Mouse (Mus musculus) right cerebral cortex, adult 2 months (tissue): ENCODE measurements around the gene Arf1.
A peak's percentile ranks its signal among the peaks of the same experiment; 100 is the strongest.

ENCODE experiments used
- DNase-seq, 2 experiments: peaks; one replicate each; pipeline ENCODE4 v3.0.0; 2021 to 2022; ENCODE audit warnings: low spot score in 2 of 2

The Arf1 gene

GRCm38 (mm10) chr11:59192059-59192386 lies 36.0 kb downstream of the Arf1 start, which contains the start of gene Guk1:
TSS of gene Guk1 (minus strand) at chr11:59192212.
- DNase-seq = no peak

- peak; percentile 89 to 91 for DNase-seq
Observed at GRCm38 (mm10) chr11:59191231-59192058, 36.6 kb downstream of the Arf1 start.

GRCm38 (mm10) chr11:59187706-59188105 lies 40.4 kb downstream of the Arf1 start:
- no peak for DNase-seq

GRCm38 (mm10) chr11:59185490-59185889 lies 42.6 kb downstream of the Arf1 start:
- DNase-seq = no peak

GRCm38 (mm10) chr11:59183821-59184220 lies 44.2 kb downstream of the Arf1 start:
- peak; percentile 58 to 68 for DNase-seq

GRCm38 (mm10) chr11:59182864-59183331 lies 45.2 kb downstream of the Arf1 start, which contains the start of gene Gjc2:
TSS of gene Gjc2 (minus strand) at chr11:59183213.
- DNase-seq = no peak

GRCm38 (mm10) chr11:59176921-59177320 lies 51.1 kb downstream of the Arf1 start:
- DNase-seq = no peak

GRCm38 (mm10) chr11:59176475-59176874 lies 51.6 kb downstream of the Arf1 start:
- DNase-seq = no peak

GRCm38 (mm10) chr11:59174189-59174838 lies 53.8 kb downstream of the Arf1 start:
- no peak for DNase-seq

GRCm38 (mm10) chr11:59170549-59170948 lies 57.5 kb downstream of the Arf1 start:
- DNase-seq = no peak

GRCm38 (mm10) chr11:59169807-59170206 lies 58.3 kb downstream of the Arf1 start:
- DNase-seq = no peak

GRCm38 (mm10) chr11:59165616-59166241 lies 62.3 kb downstream of the Arf1 start:
- no peak for DNase-seq

GRCm38 (mm10) chr11:59164384-59164783 lies 63.7 kb downstream of the Arf1 start:
- no peak for DNase-seq

- DNase-seq = peak; percentile 99
Observed at GRCm38 (mm10) chr11:59163255-59164236, 64.5 kb downstream of the Arf1 start, which contains the start of gene Iba57. TSS of gene Iba57 (minus strand) at chr11:59163739.

- no peak for DNase-seq
Observed at GRCm38 (mm10) chr11:59162443-59163254, 65.4 kb downstream of the Arf1 start.
